Mouse (Mus musculus): ENCODE results near the gene Herc6. TPM values are rescaled to one million over a fixed set of nuclear protein-coding genes. Genes with fewer than 3 reads are reported as not detected.
"Not testable (repeated sequence)": the region's sequence is repeated elsewhere in the genome, so short reads cannot be mapped to it uniquely, and the experiment has no call there.

Gene Herc6
- total RNA-seq (2021): 1 to 10 TPM; 2.4 TPM
- long read RNA-seq, experiment 1, full-length matches to known transcripts: 1 of 4 reads
- long read RNA-seq, experiment 1, partial matches to known transcripts: 2 of 4 reads
- long read RNA-seq, experiment 1, other reads (novel, unspliced or antisense): 1 of 4 reads
- long read RNA-seq, experiment 2, partial matches to known transcripts: 1 of 1 reads
- long read RNA-seq, experiment 2, other reads (novel, unspliced or antisense): 0 of 1 reads

- intact Hi-C loops (cut with DNase I): no loop called here
- peak; percentile 69 for DNase-seq
Observed at GRCm38 (mm10) chr6:57580881-57581548, at the start of gene Herc6. Gene Herc6, plus strand, starts transcription at chr6:57581000.

DNA sequence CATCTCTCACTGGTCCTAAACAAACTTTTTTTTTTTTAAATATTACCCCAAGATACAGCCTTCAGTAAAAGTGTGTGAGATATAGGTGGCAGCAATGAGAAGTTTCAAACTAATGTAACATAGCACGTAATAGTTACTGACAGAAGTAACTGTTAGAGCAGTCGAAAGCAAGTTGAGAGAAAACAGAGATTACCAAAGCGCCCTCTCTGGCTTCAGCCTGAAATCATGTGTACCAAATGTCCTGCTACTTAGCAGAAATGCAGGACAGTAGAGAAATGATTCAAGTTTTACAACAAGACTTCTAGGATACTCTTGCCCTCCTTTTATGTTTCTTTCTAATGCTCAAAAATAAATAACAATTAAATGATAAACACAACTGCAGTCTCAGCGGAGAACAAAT is 49.8 kb upstream of the Herc6 start:
- DNase-seq: no peak
- intact Hi-C loops (cut with DNase I): loop anchor here (10.0 kb wide), 3 partner anchors 174 to 816 kb away; partner anchors contain the start of genes Avl9, Lancl2, Nt5c3 and Vmn1r4

DNA sequence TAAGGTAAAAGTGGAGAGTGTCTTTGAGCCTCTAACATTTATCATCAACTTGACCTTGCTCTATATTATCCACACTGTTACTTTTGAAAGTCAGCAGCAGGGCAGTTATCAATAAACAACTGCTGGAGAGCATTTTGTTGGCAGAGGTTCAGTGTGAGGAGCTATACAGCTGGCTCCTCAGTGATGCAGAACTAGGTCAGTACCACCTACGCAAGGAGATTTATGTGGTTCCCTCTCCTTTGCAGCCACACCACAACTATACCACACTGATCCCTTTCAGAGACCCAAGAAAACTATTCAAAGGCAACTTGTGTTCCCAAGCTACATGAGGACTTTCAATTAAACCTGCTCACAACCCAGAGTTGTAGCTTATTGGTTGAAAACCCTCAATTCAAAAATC is 49.4 kb upstream of the Herc6 start:
- intact Hi-C loops (cut with DNase I): loop anchor here (10.0 kb wide), 3 partner anchors 173 to 817 kb away; partner anchors contain the start of genes Avl9, Lancl2, Nt5c3 and Vmn1r4
- no peak for DNase-seq

DNA sequence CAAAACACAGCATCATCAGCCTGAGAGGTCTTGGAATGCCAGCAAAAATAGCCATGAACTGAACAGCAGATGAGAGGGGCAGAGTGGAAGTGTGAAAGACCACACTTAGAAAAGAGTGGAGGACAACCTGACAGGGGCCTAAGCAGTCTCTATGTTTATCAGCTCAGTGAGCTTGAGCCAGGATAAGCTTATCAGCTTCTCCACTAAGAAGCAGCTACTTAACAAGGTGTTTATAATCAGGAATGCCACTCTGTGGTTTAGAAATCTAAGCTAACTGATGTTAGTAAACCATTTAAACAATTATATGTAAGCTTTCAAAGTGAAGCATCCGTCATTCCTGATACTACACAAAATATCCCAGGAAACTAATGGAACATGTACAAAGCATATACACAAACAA is 48.8 kb upstream of the Herc6 start:
- DNase-seq: no peak
- intact Hi-C loops (cut with DNase I): loop anchor here (10.0 kb wide), 3 partner anchors 173 to 817 kb away; partner anchors contain the start of genes Avl9, Lancl2, Nt5c3 and Vmn1r4

GRCm38 (mm10) chr6:57533410-57533809 is 47.4 kb upstream of the Herc6 start:
- intact Hi-C loops (cut with DNase I): loop anchor here (10.0 kb wide), 3 partner anchors 171 to 819 kb away; partner anchors contain the start of genes Avl9, Lancl2, Nt5c3 and Vmn1r4

GRCm38 (mm10) chr6:57534231-57534610 is 46.6 kb upstream of the Herc6 start:
- intact Hi-C loops (cut with DNase I): loop anchor here (10.0 kb wide), 3 partner anchors 171 to 819 kb away; partner anchors contain the start of genes Avl9, Lancl2, Nt5c3 and Vmn1r4
- peak; percentile 31 to 36 for DNase-seq

More at GRCm38 (mm10) chr6:57533410-57533809, 47.4 kb upstream of the Herc6 start:
- no peak for DNase-seq

- intact Hi-C loops (cut with DNase I): loop anchor here (10.0 kb wide), 3 partner anchors 170 to 820 kb away; partner anchors contain the start of genes Avl9, Lancl2, Nt5c3 and Vmn1r4
Observed at GRCm38 (mm10) chr6:57534611-57535286, 46.1 kb upstream of the Herc6 start.

GRCm38 (mm10) chr6:57535386-57535936 is 45.3 kb upstream of the Herc6 start, which contains the start of gene Ppm1k:
Gene Ppm1k, minus strand, starts transcription at chr6:57535468.
- intact Hi-C loops (cut with DNase I): loop anchor here (10.0 kb wide), 3 partner anchors 169 to 821 kb away; partner anchors contain the start of genes Avl9, Lancl2, Nt5c3 and Vmn1r4
- DNase-seq: peak; percentile 98

More at GRCm38 (mm10) chr6:57534611-57535286, 46.1 kb upstream of the Herc6 start:
- DNase-seq: peak; percentile 46 to 53

DNA sequence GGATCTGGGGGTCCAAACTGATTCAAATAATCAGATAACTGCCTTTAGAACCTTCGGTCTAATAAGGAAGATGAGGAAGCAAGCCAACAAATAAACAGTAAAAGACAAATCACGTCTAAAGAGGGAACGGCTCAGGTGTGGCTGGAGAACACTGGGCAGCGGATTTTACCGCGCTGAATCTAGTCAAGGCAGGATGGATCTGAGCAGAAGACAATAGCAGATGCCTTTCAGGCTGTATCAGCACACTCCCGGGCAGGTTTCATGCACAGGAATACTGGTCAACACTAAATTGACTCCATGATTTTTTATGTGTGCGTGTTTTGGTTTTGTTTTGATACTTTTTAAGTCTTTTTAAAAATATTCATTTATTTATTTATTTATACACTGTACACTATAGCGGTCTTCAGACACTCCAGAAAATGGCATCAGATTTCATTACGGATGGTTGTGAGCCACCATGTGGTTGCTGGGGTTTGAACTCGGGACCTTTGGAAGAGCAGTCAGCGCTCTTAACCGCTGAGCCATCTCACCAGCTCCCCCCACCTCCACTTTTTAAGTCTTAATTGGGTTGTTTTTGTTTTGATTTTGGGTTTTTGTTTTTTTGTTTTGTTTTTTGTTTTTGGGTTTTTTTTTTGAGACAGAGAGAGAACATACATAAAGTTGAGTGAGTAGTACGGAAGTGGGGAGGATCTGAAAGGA is 44.7 kb upstream of the Herc6 start:
- DNase-seq: peak; percentile 6 to 29
- intact Hi-C loops (cut with DNase I): loop anchor here (10.0 kb wide), 3 partner anchors 169 to 821 kb away; partner anchors contain the start of genes Avl9, Lancl2, Nt5c3 and Vmn1r4

DNA sequence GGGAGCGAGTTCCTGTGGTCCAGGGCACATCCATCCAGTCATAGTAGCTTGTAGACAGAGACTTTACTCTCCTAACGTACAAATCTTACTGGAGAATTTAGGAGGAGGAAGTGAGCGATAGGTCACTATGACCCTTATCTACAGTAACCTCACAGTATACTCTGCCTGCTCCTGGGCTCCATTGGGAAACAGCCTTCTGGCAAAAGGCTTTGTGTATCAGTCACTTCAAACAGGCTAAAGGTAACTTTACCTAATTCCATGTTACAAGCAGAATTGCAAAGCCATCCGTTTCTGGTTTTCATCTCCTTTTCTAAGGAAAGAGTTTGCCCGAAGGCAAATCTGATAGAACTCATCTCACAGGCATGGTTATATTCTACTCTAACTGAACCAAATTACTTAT is 42.9 kb upstream of the Herc6 start:
- intact Hi-C loops (cut with DNase I): loop anchor here (10.0 kb wide), 3 partner anchors 167 to 823 kb away; partner anchors contain the start of genes Avl9, Lancl2, Nt5c3 and Vmn1r4
- no peak for DNase-seq

DNA sequence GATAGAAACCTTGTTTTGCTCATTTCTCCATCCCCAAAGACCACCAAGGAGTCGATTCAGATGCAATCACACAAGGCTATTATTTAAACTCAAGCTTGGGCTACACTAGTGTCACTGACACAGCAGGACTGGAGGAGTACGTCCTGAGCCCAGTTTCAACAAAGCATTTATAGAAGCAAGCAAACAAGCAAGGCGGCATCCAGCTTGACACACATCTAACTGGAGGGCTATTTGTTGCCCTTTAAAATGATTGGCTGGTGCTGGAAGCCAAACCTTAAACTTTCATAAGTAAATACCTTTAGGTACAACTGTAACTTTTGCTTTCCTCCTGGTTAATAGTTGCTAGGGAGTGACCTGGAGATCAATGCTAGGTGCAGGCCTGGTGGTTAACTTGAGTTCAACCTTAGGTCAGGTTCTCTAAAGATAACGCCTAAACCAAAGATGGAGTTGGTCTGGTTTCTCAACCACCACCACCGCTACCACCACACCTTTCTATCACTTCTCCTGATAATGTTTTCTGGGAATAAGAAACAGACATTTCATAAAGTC is 39.8 kb upstream of the Herc6 start:
- no peak for DNase-seq
- intact Hi-C loops (cut with DNase I): no loop called here

DNA sequence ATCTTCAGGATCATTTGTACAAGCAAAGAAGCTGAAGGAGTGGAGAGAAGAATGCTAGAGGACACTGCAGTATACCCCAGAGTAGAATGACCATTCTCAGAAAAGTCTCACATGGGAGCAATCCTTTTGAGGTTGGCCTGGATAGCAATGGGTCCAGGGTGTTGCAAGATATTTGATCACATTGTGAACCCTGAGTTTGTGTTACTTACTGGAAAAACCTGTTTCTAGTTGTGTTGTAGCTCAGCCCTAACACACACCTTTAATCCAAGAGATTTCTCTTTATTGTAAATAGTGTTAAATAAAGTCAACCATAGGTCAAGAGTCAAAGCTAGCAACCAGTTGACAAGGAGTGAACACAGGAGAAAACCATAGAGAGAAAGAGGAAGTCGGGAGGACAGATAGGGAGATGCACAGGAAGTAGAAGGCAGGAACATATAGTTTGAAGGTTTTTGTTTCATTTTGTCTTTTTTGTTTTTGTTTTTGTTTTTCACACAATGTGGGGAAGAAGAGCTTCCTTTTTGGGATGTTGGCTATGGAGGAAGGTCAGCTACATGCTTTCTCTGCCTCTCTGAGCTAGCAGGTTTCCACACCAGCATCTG is 39.0 kb upstream of the Herc6 start:
- intact Hi-C loops (cut with DNase I): no loop called here
- DNase-seq: no peak

GRCm38 (mm10) chr6:57543591-57543990 is 37.2 kb upstream of the Herc6 start:
- intact Hi-C loops (cut with DNase I): not testable (repeated sequence)
- DNase-seq: peak in 1 of 2 experiments; percentile 23

- DNase-seq: peak in 1 of 2 experiments; percentile 42
- intact Hi-C loops (cut with DNase I): no loop called here
Observed at GRCm38 (mm10) chr6:57544866-57545265, 35.9 kb upstream of the Herc6 start.

GRCm38 (mm10) chr6:57551211-57551796 is 29.5 kb upstream of the Herc6 start:
- no peak for DNase-seq

GRCm38 (mm10) chr6:57557796-57558317 is 22.9 kb upstream of the Herc6 start:
- DNase-seq: no peak
- intact Hi-C loops (cut with DNase I): no loop called here

More at GRCm38 (mm10) chr6:57551211-57551796, 29.5 kb upstream of the Herc6 start:
- intact Hi-C loops (cut with DNase I): no loop called here

DNA sequence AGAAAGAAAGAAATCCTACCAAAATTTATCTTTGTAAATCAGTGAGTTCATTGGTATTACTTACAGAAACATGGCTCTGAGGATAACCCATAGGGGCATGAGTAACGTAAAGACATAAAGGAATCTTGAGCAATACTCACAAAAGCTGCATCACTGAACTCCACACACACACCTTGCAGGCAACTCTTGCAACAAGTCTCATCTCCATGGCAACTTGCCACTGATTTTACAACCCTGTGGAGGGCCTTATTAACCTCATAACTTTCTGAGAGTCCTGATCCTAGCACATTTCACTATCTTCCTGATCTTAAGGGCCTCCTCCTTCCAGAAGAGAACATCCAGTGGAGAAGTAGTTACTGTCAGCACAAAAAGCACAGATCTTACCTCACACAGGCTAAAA is 17.3 kb upstream of the Herc6 start:
- intact Hi-C loops (cut with DNase I): no loop called here
- DNase-seq: no peak

DNA sequence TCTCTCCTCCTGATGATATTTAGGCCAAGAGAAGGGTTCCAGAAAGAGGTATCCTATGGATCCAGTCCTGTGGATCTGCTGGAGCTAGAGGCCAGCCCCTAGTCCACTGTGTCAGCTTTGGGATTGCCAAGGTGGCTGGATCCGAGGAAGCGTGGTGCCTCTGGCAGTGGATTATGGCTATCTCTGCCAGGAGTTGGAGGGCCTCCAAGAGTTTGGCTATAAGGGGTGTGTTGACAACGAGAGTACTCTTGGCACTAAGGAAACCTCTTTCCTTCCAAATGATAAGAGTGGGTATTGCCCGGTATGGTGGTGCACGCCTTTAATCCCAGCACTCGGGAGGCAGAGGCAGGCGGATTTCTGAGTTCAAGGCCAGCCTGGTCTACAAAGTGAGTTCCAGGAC is 15.3 kb upstream of the Herc6 start:
- no peak for DNase-seq
- intact Hi-C loops (cut with DNase I): no loop called here

Data from heart, postnatal 14 days (tissue).